Comparison of ENCODE assay signal across 8 mouse cellular contexts in genomic region chr11:99148896-99149703, GRCm38 (mm10). TPM values are rescaled to one million over a fixed set of nuclear protein-coding genes. Genes with fewer than 3 reads are reported as not detected.
DNase-seq lines count a peak whose midpoint lies in the region; ATAC-seq and TF ChIP-seq lines count a peak whose summit lies in the region.

No protein-coding gene starts in this region.

- no peak for TF ChIP-seq POLR2A in spleen, adult 2 months (IDR thresholded peaks at IDR 0.05; ENCODE audit: low read depth, low read length)

- TF ChIP-seq CTCF in spleen, adult 2 months (IDR thresholded peaks at IDR 0.05; ENCODE audit: extremely low read depth, insufficient read depth, insufficient read length, insufficient replicate concordance) = no peak

- H3K4me1 ChIP-seq in spleen, adult 2 months (ENCODE audit: control insufficient read depth, insufficient read depth, insufficient read length) = peaks cover 46% of the 10 kb centered on the region
- peaks cover 37% of the 10 kb centered on the region for H3K4me1 ChIP-seq in intestine, embryonic 15.5 days (replicated peaks)

- peak overlapping the region; percentile 59 for H3K27ac ChIP-seq in spleen, adult 2 months (ENCODE audit: insufficient read depth, low read length)
- peak overlapping the region; percentile 97 for H3K27ac ChIP-seq in intestine, embryonic 15.5 days

- H3K27me3 ChIP-seq in spleen, adult 2 months (ENCODE audit: control insufficient read depth, insufficient read depth, low read length) = no peaks in the 10 kb centered on the region
- H3K27me3 ChIP-seq in intestine, embryonic 15.5 days (replicated peaks) = no peaks in the 10 kb centered on the region

- 48% methylated on average over 16 of the region's 16 CpGs for WGBS in spleen, adult 2 months
- WGBS in intestine, embryonic 15.5 days = 11% methylated on average over 16 of the region's 16 CpGs

- H3K9ac ChIP-seq in intestine, embryonic 15.5 days = no peak overlapping the region

- no peaks in the 10 kb centered on the region for H3K9me3 ChIP-seq in intestine, embryonic 15.5 days

- peak overlapping the region; percentile 29; the same call in 1 of the 2 replicates for H3K4me2 ChIP-seq in intestine, embryonic 15.5 days (replicated peaks)

- DNase-seq in cerebellum, postnatal 10 days = peak; percentile 51 to 52
- no peak for DNase-seq in cerebellum, adult 9-11 months
- no peak for DNase-seq in spleen, adult 2 months (ENCODE audit: low read depth in 1 of 2, low spot score in 2 of 2)
- no peak for DNase-seq in spleen, postnatal 14 days (ENCODE audit: low spot score in 2 of 2)
- DNase-seq in right cerebral cortex, postnatal 4 days = peak; percentile 43
- no peak for DNase-seq in B cell, adult 2 months
- no peak for DNase-seq in ovary, postnatal 14 days (ENCODE audit: low spot score)

- peak overlapping the region; percentile 12; the same call in 1 of the 2 replicates for H3K4me3 ChIP-seq in spleen, adult 2 months (ENCODE audit: extremely low read depth, insufficient read depth, insufficient read length)
- H3K4me3 ChIP-seq in intestine, embryonic 15.5 days (replicated peaks) = no peak overlapping the region

- ATAC-seq in intestine, embryonic 15.5 days = peak; percentile 36

- H3K36me3 ChIP-seq in spleen, adult 2 months (ENCODE audit: control insufficient read depth, insufficient read depth, low read length) = peaks cover 43% of the 10 kb centered on the region
- H3K36me3 ChIP-seq in intestine, embryonic 15.5 days = no peaks in the 10 kb centered on the region

RNA-seq across cellular contexts. Expression of gene Ccr7, which starts 5.8 kb away (rescaled TPM):
- polyA plus RNA-seq in spleen, adult 2 months (2012; rRNA removed) = 135 and 194 TPM in 2 replicates
- polyA plus RNA-seq in intestine, embryonic 15.5 days (2015; fragmentation: Nextera tagmentation; extraction: Ambion mirVana) = 0.43 and 0.87 TPM in 2 replicates

RNA-seq across cellular contexts. Expression of gene Tns4, which starts 60.0 kb away (rescaled TPM):
- polyA plus RNA-seq in spleen, adult 2 months (2012; rRNA removed) = 1.3 and 2.2 TPM in 2 replicates
- polyA plus RNA-seq in intestine, embryonic 15.5 days (2015; fragmentation: Nextera tagmentation; extraction: Ambion mirVana) = 0.58 and 0.93 TPM in 2 replicates

Comparison
In these comparisons a context has a peak if more than half of its experiments do, and no peak if none do; other contexts are left out.
1. DNase-seq: peak in cerebellum, postnatal 10 days (2 of 2) and right cerebral cortex, postnatal 4 days (single experiment); none in cerebellum, adult 9-11 months (single experiment), spleen, adult 2 months (0 of 2), spleen, postnatal 14 days (0 of 2), B cell, adult 2 months (0 of 2) and ovary, postnatal 14 days (single experiment).
2. RNA of gene Ccr7, which starts 5.8 kb away (polyA plus RNA-seq): 135 to 194 TPM in spleen, adult 2 months; 0.43 to 0.87 TPM in intestine, embryonic 15.5 days; every median in the first group is over 10 times any median in the second.